Mouse (Mus musculus) frontal cortex, postnatal 25 days (tissue): ENCODE measurements around the gene Myo1a.
"Not testable (repeated sequence)": the region's sequence is repeated elsewhere in the genome, so short reads cannot be mapped to it uniquely, and the experiment has no call there.

Experiments used
- DNase-seq, 2 experiments: peaks; one replicate each; pipeline ENCODE4 v3.0.0; 2022; ENCODE audit warnings: low spot score in 2 of 2

Gene Myo1a

GRCm38 (mm10) chr10:127704766-127705220 is at the start of gene Myo1a:
TSS of gene Myo1a (plus strand) at chr10:127705170.
- no peak for DNase-seq

GRCm38 (mm10) chr10:127657617-127658016 is 47.4 kb upstream of the Myo1a start:
- DNase-seq, result not testable (repeated sequence)

- no peak for DNase-seq
Measured at GRCm38 (mm10) chr10:127658076-127658475, 46.9 kb upstream of the Myo1a start.

- no peak for DNase-seq
Measured at GRCm38 (mm10) chr10:127659551-127659950, 45.4 kb upstream of the Myo1a start.

GRCm38 (mm10) chr10:127661291-127661914 is 43.6 kb upstream of the Myo1a start:
- no peak for DNase-seq

GRCm38 (mm10) chr10:127661915-127662663 is 42.9 kb upstream of the Myo1a start:
- peak; percentile 39 to 40 for DNase-seq

GRCm38 (mm10) chr10:127662666-127663253 is 42.2 kb upstream of the Myo1a start:
- peak in 1 of 2 experiments; percentile 19 for DNase-seq

GRCm38 (mm10) chr10:127663590-127663989 is 41.4 kb upstream of the Myo1a start:
- DNase-seq, result no peak

- no peak for DNase-seq
Measured at GRCm38 (mm10) chr10:127664166-127664565, 40.8 kb upstream of the Myo1a start.

GRCm38 (mm10) chr10:127664891-127665290 is 40.1 kb upstream of the Myo1a start:
- DNase-seq, result no peak

GRCm38 (mm10) chr10:127665366-127666181 is 39.4 kb upstream of the Myo1a start:
- DNase-seq, result no peak

GRCm38 (mm10) chr10:127666501-127667268 is 38.3 kb upstream of the Myo1a start, which contains the start of gene Nemp1:
TSS of gene Nemp1 (plus strand) at chr10:127666901.
- peak; percentile 49 to 58 for DNase-seq

- DNase-seq, result peak; percentile 37 to 44
Measured at GRCm38 (mm10) chr10:127667269-127668092, 37.5 kb upstream of the Myo1a start.

- peak; percentile 63 for DNase-seq
Measured at GRCm38 (mm10) chr10:127668093-127669050, 36.6 kb upstream of the Myo1a start, which contains the start of gene Nab2. TSS of gene Nab2 (minus strand) at chr10:127668568.

- peak in 1 of 2 experiments; percentile 23 for DNase-seq
Measured at GRCm38 (mm10) chr10:127669170-127669569, 35.8 kb upstream of the Myo1a start.

- DNase-seq, result no peak
Measured at GRCm38 (mm10) chr10:127670185-127670584, 34.8 kb upstream of the Myo1a start.

- DNase-seq, result no peak
Measured at GRCm38 (mm10) chr10:127671276-127671675, 33.7 kb upstream of the Myo1a start.

GRCm38 (mm10) chr10:127674046-127674655 is 30.8 kb upstream of the Myo1a start:
- no peak for DNase-seq
